Mouse (Mus musculus) adrenal gland, postnatal 4 days (tissue): ENCODE measurements around the gene Dnajc3. TPM values are rescaled to one million over a fixed set of nuclear protein-coding genes. Genes with fewer than 3 reads are reported as not detected.

Source experiments
- DNase-seq, 2 experiments: peaks; one replicate each; pipeline ENCODE4 v3.0.0; 2021 to 2022; ENCODE audit warnings: low spot score in 2 of 2, mixed read lengths in 2 of 2
- total RNA-seq, 2 experiments: library from RNA; stranded (reverse); gene quantifications; 2 replicates each; pipeline ENCODE4 v1.2.3; 2021

Dnajc3 gene
- total RNA-seq, 2 experiments from 2014 or later: 49.6 to 52.1 TPM

DNA sequence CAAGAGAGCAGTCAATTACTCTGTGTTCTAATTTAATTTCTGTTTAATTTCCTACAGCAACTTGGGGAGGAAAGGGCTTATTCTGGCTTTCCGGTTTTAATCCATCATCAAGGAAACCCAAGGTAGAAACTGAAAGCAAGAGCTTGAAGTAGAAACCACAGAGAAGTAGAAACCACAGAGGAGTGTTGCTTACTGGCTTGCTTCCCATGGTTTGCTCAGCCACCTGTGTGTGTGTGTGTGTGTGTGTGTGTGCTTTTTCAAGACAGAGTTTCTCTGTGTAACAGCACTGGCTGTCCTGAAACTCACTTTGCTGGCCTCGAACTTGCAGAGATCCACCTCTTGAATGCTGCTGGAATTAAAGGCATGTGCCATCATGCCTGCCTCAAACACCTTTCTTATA lies 8.0 kb upstream of the Dnajc3 start:
- DNase-seq: no peak

- no peak for DNase-seq
Measured at GRCm38 (mm10) chr14:118930777-118931176, 7.0 kb upstream of the Dnajc3 start.

- DNase-seq: no peak
Measured at GRCm38 (mm10) chr14:118931181-118931580, 6.6 kb upstream of the Dnajc3 start.

- no peak for DNase-seq
Measured at GRCm38 (mm10) chr14:118932956-118933355, 4.8 kb upstream of the Dnajc3 start.

- DNase-seq: no peak
Measured at GRCm38 (mm10) chr14:118934686-118935085, 3.1 kb upstream of the Dnajc3 start.

GRCm38 (mm10) chr14:118936236-118936635 lies 1.5 kb upstream of the Dnajc3 start:
- no peak for DNase-seq

GRCm38 (mm10) chr14:118936952-118937351 lies 824 bp upstream of the Dnajc3 start:
- DNase-seq: no peak

DNA sequence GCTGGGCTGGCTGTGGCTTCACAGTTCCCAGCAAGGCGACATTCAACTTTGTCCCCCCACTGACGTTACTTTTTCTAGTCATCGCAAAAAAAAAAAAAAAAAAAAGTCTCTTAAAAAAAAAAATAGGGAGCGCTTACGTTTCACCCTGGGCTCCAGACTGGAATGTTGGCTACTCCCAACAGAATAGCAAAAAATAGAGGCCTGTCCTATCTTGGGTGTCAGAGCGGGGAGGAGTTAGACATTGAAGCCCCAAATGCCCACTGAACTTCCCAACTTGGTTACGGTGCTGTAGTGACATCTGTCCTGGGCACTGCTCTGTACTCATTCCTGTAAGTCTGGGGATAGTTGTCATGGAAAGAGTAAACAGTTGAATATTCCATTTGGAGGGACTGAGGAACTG lies 775 bp downstream of the Dnajc3 start:
- no peak for DNase-seq

DNA sequence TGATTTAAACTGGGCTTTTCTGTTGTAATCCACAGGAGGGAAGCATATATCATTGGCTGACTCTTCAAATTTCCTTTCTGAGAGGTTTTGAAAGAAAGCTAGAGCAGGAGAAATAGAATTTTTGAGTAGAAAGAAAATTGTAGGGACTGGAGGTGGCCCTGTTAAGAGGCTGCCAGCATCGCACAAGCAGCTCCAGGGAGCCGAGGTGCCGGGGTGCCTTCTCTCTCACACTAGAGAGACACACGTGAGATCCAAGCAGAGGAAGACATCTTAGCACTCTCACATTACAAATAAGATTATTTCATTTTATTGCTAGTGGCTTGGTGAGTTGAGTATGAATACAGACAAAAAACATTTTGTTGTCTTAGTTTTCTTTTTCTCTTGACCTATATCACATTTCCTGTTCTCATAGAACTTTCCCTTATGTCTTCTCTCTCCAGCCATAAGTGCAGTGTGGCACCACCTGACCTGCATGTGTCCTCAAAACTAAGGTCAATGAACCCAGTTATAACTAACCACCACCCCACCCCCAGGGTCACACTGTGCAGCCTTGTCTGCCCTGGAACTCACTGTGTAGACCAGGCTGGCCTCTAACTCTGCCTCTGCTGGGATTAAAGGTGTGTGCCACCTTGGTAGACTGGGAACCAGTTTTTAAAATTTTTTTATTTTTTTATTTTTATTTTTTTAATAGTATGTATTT lies 3.2 kb downstream of the Dnajc3 start:
- DNase-seq: no peak

- DNase-seq: no peak
Measured at GRCm38 (mm10) chr14:118942076-118942475, 4.3 kb downstream of the Dnajc3 start.

GRCm38 (mm10) chr14:118944702-118945101 lies 6.9 kb downstream of the Dnajc3 start:
- no peak for DNase-seq

DNA sequence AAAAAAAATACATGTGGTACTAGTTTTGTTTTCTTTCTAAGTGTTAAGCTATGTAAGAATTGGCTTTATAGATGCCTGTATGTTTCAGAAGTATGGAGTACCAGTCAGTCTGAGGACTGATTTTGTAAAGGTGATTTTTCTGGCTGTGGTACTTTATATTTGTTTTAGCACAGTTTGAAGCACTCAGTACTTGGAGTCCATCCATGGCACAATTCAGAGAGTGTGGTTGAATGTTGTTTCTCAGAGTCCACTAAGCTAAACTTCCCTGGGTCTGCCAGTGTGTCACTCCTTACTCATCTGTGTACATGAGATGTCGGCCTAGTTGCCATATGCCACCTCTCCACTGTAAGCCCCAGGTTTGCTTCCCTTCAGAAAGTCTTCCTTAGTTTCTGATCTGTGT lies 11.1 kb downstream of the Dnajc3 start:
- no peak for DNase-seq

DNA sequence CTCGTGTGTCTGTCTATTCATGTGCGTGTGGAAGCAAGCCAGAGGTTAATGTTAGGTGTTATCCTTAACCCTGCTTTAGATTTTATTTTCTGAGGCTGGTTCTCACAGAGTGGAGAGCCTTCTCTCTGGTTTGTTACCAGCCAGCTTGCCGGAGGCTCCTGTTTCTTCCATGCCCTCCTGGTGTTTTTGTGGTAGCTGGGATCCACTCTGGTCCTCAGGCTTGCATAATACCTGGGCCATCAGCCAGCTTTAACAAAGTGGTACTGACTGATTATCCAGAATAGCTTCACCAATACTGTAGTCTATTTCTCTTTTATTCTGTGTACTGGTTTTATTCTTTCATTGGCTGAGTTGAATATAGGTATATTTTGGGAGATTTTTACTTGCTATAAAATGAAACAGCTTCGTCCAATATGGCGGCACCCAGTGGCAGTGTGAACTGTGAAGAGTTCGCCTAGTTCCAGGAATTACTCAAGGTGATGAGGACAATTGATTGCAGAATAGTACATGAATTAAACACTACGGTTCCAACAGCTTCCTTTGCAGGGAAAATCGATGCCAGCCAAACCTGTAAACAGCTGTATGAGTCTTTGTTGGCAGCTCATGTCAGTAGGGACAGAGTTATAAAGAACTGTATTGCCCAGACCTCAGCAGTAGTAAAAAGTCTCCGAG lies 14.3 kb downstream of the Dnajc3 start:
- DNase-seq: no peak

- DNase-seq: no peak
Measured at GRCm38 (mm10) chr14:118958010-118958409, 20.2 kb downstream of the Dnajc3 start.

- DNase-seq: no peak
Measured at GRCm38 (mm10) chr14:118965356-118966000, 27.7 kb downstream of the Dnajc3 start.

DNA sequence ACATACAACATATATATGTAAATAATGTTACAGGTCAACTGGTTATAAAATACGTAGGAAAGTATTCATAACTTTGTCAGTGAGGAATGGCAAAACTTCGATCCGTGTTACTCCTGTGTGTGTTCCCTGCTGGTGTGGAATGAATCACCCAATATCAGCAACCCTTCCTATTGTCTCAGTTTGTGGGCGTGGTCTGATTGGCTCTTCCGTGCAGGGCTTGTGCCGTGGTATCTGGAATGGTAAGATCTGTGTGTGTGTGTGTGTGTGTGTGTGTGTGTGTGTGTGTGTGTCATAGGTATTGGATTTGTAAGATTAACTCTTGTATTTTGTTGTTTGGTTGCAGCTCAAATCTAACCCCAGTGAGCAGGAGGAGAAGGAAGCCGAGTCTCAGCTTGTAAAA lies 29.9 kb downstream of the Dnajc3 start:
- DNase-seq: no peak

- no peak for DNase-seq
Measured at GRCm38 (mm10) chr14:118972268-118972667, 34.5 kb downstream of the Dnajc3 start.

- DNase-seq: no peak
Measured at GRCm38 (mm10) chr14:118977136-118977816, 39.5 kb downstream of the Dnajc3 start.

- DNase-seq: no peak
Measured at GRCm38 (mm10) chr14:118979571-118980325, 42.0 kb downstream of the Dnajc3 start.

DNA sequence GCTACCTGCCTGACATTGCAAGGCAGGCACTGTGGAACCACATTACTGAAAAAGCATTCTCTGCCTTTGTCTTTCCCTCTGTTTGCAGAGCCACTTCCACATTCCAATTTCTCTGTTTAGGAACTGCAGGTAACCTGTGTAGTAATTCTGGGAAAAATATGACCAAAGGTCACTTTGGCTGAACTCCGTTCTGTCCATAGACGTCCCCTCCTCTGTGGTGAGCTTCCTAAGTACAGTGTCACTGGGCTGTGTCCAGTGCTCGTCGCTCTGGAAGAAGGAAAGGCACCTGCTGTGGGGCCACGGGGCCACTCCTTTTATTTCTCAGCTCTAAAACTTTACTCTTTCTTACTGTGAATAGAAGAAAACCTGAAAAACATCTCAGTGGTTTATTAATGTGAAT lies 42.6 kb downstream of the Dnajc3 start:
- DNase-seq: no peak

DNA sequence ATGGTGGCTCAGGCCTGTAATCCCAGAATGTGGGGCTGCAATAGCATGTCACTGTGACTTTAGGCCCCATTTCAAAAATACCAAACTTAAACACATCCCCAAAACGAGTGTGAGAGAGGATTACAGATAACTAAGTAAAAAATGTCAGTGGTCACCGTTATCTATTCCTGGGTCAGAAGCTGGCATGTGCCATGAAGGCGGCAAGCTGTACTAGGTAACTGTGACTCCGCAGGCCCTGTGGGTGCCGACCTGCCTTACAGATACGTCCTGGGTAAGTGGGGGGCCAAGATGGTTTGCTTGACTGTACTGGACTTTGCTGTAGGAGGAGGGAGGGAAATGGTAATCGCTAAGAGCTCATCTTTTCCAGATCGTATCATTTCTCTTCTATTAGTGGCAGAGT lies 43.1 kb downstream of the Dnajc3 start:
- no peak for DNase-seq
